Mouse (Mus musculus) skeletal muscle tissue, adult 2 months (tissue): Measurements from ENCODE around the gene Gm2897.
"Not testable (repeated sequence)": the region's sequence is repeated elsewhere in the genome, so short reads cannot be mapped to it uniquely, and the experiment has no call there.

Experiments used
- DNase-seq: peaks from one replicate; pipeline ENCODE4 v3.0.0-alpha.2; 2012; ENCODE audit warnings: low read depth, low spot score

The Gm2897 gene

DNA sequence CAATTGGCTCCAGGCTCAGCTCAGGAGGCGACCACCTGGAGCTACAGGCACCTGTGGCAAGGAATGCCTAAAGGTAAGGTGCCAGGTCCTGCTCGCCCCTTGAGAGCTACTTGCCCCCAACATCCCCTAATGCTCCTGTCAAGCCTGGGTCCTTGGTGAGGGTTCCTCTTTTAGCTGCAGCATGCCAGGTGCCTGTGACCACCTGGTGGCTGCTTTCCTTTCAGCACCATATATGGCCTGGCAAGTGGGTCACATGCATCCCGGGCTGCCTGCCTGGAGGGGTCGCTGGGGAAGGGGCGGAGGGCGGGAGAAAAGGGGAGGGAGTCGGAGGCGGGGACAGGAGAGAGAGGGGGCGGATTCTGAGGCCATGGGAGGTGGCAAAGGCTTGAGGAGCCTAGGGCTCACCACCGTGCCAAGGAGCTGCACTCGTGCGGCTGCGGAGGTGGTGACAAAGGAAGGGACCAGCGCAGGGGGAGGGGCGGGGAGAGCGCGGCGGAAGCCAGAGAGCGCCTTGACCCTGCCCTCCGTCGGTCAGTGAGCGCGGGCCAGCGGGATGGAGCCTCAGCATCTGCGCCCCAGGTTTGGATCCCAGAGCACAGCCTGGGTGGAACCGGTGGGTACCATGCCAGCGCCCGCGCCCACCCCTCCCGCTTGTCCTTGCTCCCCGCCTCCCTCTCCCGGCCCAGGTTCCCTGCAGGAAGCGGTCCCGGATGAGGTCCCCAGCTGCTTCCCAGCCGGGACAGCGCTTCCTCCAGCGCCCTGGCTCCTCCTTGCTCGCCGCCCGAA lies at the start of gene Gm2897:
Gene Gm2897 (plus strand): TSS at position 559 of the 786 bp plus-strand sequence.
- peak; percentile 0 for DNase-seq

DNA sequence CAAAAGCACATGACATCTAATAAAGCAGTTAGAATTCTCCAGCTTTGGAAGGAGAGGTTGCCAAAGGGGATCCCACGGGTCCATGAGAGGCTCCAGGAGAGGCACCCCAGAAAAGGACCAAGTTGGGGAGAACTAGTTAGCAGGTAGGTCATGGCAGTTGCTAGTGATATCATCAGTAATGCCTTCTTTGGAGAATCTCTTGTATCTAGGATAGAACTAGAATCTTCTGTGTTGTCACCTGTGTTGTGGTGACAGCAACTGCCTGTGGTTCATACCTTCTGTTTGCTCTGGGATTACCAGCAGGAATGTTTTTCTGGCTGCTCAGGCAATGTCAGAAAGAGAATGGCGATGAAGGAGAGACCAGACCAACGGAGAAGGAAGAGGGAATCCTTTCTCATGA lies 19.4 kb upstream of the Gm2897 start, which contains the start of gene Gm2888:
Gene Gm2888 (plus strand): TSS at position 301 of the 400 bp plus-strand sequence.
- DNase-seq = not testable (repeated sequence)

DNA sequence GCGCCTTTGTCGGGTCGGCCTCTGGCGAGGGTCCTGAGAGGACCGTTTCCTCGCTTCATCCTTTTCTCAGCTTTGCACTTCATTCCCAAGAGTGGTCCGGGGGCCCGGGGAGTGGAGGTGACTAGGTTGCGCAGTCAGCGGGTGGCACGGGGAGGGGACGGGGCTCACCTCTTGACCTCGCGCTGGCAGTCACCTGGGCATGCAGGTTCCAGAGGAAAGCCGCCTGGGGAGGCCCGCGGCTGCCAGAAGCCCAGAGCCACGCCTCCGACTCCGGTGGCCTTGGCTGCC lies 372 bp downstream of the Gm2897 start:
- not testable (repeated sequence) for DNase-seq

DNA sequence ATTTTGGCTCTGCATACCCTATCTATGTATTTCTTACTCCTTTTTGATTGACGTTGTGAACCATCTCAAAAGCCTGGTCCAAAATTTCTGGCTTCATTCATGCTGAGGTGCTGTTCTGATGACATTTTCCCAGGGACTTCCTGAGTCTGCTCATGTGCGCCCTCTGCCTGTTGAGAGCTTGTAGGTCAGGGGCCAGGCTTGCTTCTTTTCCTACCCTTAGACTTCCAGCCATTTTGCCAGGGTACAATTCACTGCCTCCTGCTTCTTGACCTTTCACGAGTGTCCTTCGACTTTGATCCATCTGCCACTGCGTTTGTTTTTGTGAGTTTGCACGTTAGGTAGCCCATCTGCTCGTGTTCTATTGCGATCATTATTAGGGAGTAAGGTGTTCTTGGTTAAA lies 1.0 kb downstream of the Gm2897 start:
- not testable (repeated sequence) for DNase-seq

DNA sequence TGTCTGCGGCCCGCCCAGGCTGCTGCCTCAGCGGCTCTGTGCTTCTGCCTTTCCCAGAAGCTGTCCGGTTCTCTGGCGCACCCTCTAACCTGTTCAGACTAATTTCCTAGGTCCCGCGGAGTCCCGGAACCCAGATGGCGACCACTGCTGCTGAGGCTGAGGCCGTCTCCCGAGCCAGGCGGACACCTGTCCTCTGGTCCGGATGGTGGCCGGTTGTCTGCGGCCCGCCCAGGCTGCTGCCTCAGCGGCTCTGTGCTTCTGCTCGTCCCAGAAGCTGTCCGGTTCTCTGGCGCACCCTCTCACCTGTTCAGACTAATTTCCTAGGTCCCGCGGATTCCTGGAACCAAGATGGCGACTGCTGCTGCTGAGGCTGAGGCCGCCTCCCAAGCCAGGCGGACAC lies 67.0 kb downstream of the Gm2897 start:
- DNase-seq = not testable (repeated sequence)
